Mouse (Mus musculus) 416B (cell line): ENCODE results near the gene Bsph2.

Experiments
- DNase-seq: peaks from one replicate; pipeline ENCODE4 v3.0.0; 2011; ENCODE audit warnings: low read depth

Bsph2 gene

GRCm38 (mm10) chr7:13570967-13571366 is at the start of gene Bsph2:
TSS of gene Bsph2 (minus strand) at chr7:13571067.
- no peak for DNase-seq

- DNase-seq, result peak; percentile 65
Observed at GRCm38 (mm10) chr7:13511539-13511938, 59.3 kb downstream of the Bsph2 start.
